Mouse (Mus musculus) left cerebral cortex, postnatal 10 days (tissue): ENCODE data around the gene Col24a1. TPM values are rescaled to one million over a fixed set of nuclear protein-coding genes. Genes with fewer than 3 reads are reported as not detected.

ENCODE experiments used
- DNase-seq, 2 experiments: peaks; one replicate each; pipeline ENCODE4 v3.0.0; 2021 to 2022; ENCODE audit warnings: low spot score in 2 of 2, mixed read lengths in 1 of 2; ENCODE audit errors: extremely low spot score in 1 of 2
- intact Hi-C: fragments of 180-260 bp; cut with DNase I; formaldehyde crosslinking; loops from one replicate; pipeline ENCODE4 v1.15.1; 2025
- total RNA-seq, 2 experiments: library from RNA; stranded (reverse); gene quantifications; 2 replicates each; pipeline ENCODE4 v1.2.3; 2021

The Col24a1 gene
- 1 to 10 TPM; 5.4 to 6.6 TPM for total RNA-seq

- intact Hi-C loops = no loop called here
These were observed at the start of gene Col24a1 for GRCm38 (mm10) chr3:145292337-145293134. Col24a1 (plus strand) TSS chr3:145292472.

GRCm38 (mm10) chr3:145248040-145248439 lies 44.2 kb upstream of the Col24a1 start:
- no peak for DNase-seq
- intact Hi-C loops = no loop called here

More at GRCm38 (mm10) chr3:145292337-145293134, at the start of gene Col24a1:
- peak in 1 of 2 experiments; percentile 30 for DNase-seq

GRCm38 (mm10) chr3:145253066-145253465 lies 39.2 kb upstream of the Col24a1 start:
- DNase-seq = no peak
- intact Hi-C loops = no loop called here

- DNase-seq = no peak
- intact Hi-C loops = no loop called here
These were observed 37.4 kb upstream of the Col24a1 start for GRCm38 (mm10) chr3:145254764-145255396.

GRCm38 (mm10) chr3:145256647-145257046 lies 35.6 kb upstream of the Col24a1 start:
- no peak for DNase-seq
- intact Hi-C loops = no loop called here

GRCm38 (mm10) chr3:145259678-145260077 lies 32.6 kb upstream of the Col24a1 start:
- intact Hi-C loops = no loop called here
- DNase-seq = no peak

GRCm38 (mm10) chr3:145263131-145263530 lies 29.1 kb upstream of the Col24a1 start:
- intact Hi-C loops = no loop called here
- no peak for DNase-seq

- intact Hi-C loops = no loop called here
- no peak for DNase-seq
These were observed 24.2 kb upstream of the Col24a1 start for GRCm38 (mm10) chr3:145268066-145268465.

GRCm38 (mm10) chr3:145274191-145274590 lies 18.1 kb upstream of the Col24a1 start:
- intact Hi-C loops = no loop called here
- DNase-seq = no peak

- intact Hi-C loops = no loop called here
- DNase-seq = peak in 1 of 2 experiments; percentile 24
These were observed 935 bp downstream of the Col24a1 start for GRCm38 (mm10) chr3:145293207-145293606.

- DNase-seq = peak in 1 of 2 experiments; percentile 18
- intact Hi-C loops = no loop called here
These were observed 1.5 kb downstream of the Col24a1 start for GRCm38 (mm10) chr3:145293623-145294307.

GRCm38 (mm10) chr3:145299980-145300591 lies 7.8 kb downstream of the Col24a1 start:
- intact Hi-C loops = no loop called here
- DNase-seq = no peak

GRCm38 (mm10) chr3:145305311-145305710 lies 13.0 kb downstream of the Col24a1 start:
- intact Hi-C loops = no loop called here
- DNase-seq = no peak

GRCm38 (mm10) chr3:145307209-145307608 lies 14.9 kb downstream of the Col24a1 start:
- intact Hi-C loops = no loop called here
- no peak for DNase-seq

- intact Hi-C loops = no loop called here
These were observed 28.5 kb downstream of the Col24a1 start for GRCm38 (mm10) chr3:145320587-145321274.

GRCm38 (mm10) chr3:145325402-145325801 lies 33.1 kb downstream of the Col24a1 start:
- DNase-seq = no peak
- intact Hi-C loops = no loop called here

More at GRCm38 (mm10) chr3:145320587-145321274, 28.5 kb downstream of the Col24a1 start:
- no peak for DNase-seq

- intact Hi-C loops = no loop called here
- DNase-seq = no peak
These were observed 39.4 kb downstream of the Col24a1 start for GRCm38 (mm10) chr3:145331642-145332041.

- DNase-seq = no peak
- intact Hi-C loops = no loop called here
These were observed 41.8 kb downstream of the Col24a1 start for GRCm38 (mm10) chr3:145334046-145334445.

- DNase-seq = no peak
- intact Hi-C loops = no loop called here
These were observed 44.9 kb downstream of the Col24a1 start for GRCm38 (mm10) chr3:145337161-145337560.
